ENCODE assay signal across 8 mouse cellular contexts in genomic region chr7:126272770-126273311, GRCm38 (mm10). TPM values are rescaled to one million over a fixed set of nuclear protein-coding genes. Genes with fewer than 3 reads are reported as not detected.
DNase-seq lines count a peak whose midpoint lies in the region; ATAC-seq and TF ChIP-seq lines count a peak whose summit lies in the region.

No protein-coding gene starts in this region.

- TF ChIP-seq CTCF in bone marrow, adult 2 months (IDR thresholded peaks at IDR 0.05; ENCODE audit: control insufficient read depth, insufficient read depth, low read length) = no peak

- H3K9me3 ChIP-seq in kidney, embryonic 14.5 days (ENCODE audit: control insufficient read depth, low read length) = no peaks in the 10 kb centered on the region
- H3K9me3 ChIP-seq in forebrain, embryonic 14.5 days (replicated peaks; ENCODE audit: control insufficient read depth, low read length) = no peaks in the 10 kb centered on the region
- no peaks in the 10 kb centered on the region for H3K9me3 ChIP-seq in limb, embryonic 13.5 days

- no peaks in the 10 kb centered on the region for H3K27me3 ChIP-seq in kidney, embryonic 14.5 days (ENCODE audit: control insufficient read depth, insufficient read depth, low read length)
- no peaks in the 10 kb centered on the region for H3K27me3 ChIP-seq in forebrain, embryonic 14.5 days (replicated peaks; ENCODE audit: control insufficient read depth, insufficient read depth, low read length)
- H3K27me3 ChIP-seq in limb, embryonic 13.5 days = no peaks in the 10 kb centered on the region

- peaks cover 19% of the 10 kb centered on the region; the same call in 1 of the 2 replicates for H3K36me3 ChIP-seq in kidney, embryonic 14.5 days (ENCODE audit: control insufficient read depth, insufficient read depth, low read length)
- peaks cover 35% of the 10 kb centered on the region for H3K36me3 ChIP-seq in forebrain, embryonic 14.5 days (ENCODE audit: control insufficient read depth, insufficient read depth, low read length)
- H3K36me3 ChIP-seq in limb, embryonic 13.5 days = peaks cover 25% of the 10 kb centered on the region

- H3K4me3 ChIP-seq in kidney, embryonic 14.5 days (ENCODE audit: low read length) = peak overlapping the region; percentile 86
- H3K4me3 ChIP-seq in bone marrow, adult 2 months (replicated peaks; ENCODE audit: control insufficient read depth, low read depth, low read length) = peak overlapping the region; percentile 74
- peak overlapping the region; percentile 100 for H3K4me3 ChIP-seq in forebrain, embryonic 14.5 days (ENCODE audit: low read depth, low read length)
- H3K4me3 ChIP-seq in limb, embryonic 13.5 days = peak overlapping the region; percentile 98

- peak overlapping the region; percentile 87 for H3K9ac ChIP-seq in kidney, embryonic 14.5 days (ENCODE audit: low read depth, low read length)
- H3K9ac ChIP-seq in forebrain, embryonic 14.5 days (ENCODE audit: low read length) = peak overlapping the region; percentile 100
- peak overlapping the region; percentile 99 for H3K9ac ChIP-seq in limb, embryonic 13.5 days

- WGBS in kidney, embryonic 14.5 days = under 1% methylated on average over 31 of the region's 38 CpGs
- 1% methylated on average over 38 of the region's 38 CpGs for WGBS in bone marrow, adult 2 months
- WGBS in forebrain, embryonic 14.5 days = under 1% methylated on average over 29 of the region's 38 CpGs
- 0% methylated on average over 35 of the region's 38 CpGs for WGBS in limb, embryonic 13.5 days

- peak; percentile 25; the same call in 1 of the 2 replicates for TF ChIP-seq POLR2A in bone marrow, adult 2 months (IDR thresholded peaks at IDR 0.05; ENCODE audit: borderline replicate concordance, control insufficient read depth, low read depth, low read length)

- peak; percentile 17 for ATAC-seq in kidney, embryonic 14.5 days (ENCODE audit: low FRiP score, low TSS enrichment)
- peak; percentile 40 for ATAC-seq in forebrain, embryonic 14.5 days
- peak; percentile 9 for ATAC-seq in limb, embryonic 13.5 days (ENCODE audit: low FRiP score, low read depth)

- H3K4me2 ChIP-seq in kidney, embryonic 14.5 days (replicated peaks; ENCODE audit: low read depth, low read length) = peak overlapping the region; percentile 89
- H3K4me2 ChIP-seq in forebrain, embryonic 14.5 days (ENCODE audit: low read length) = peak overlapping the region; percentile 99
- peak overlapping the region; percentile 92 for H3K4me2 ChIP-seq in limb, embryonic 13.5 days (replicated peaks)

- H3K4me1 ChIP-seq in kidney, embryonic 14.5 days (ENCODE audit: control insufficient read depth, insufficient read depth, low read length) = peaks cover 40% of the 10 kb centered on the region
- H3K4me1 ChIP-seq in bone marrow, adult 2 months (ENCODE audit: control insufficient read depth, insufficient read depth, low read length) = no peaks in the 10 kb centered on the region; the same call in 1 of the 2 replicates
- H3K4me1 ChIP-seq in forebrain, embryonic 14.5 days (ENCODE audit: control insufficient read depth, insufficient read depth, low read length) = peaks cover 37% of the 10 kb centered on the region
- H3K4me1 ChIP-seq in limb, embryonic 13.5 days = peaks cover 47% of the 10 kb centered on the region

- peak overlapping the region; percentile 90 for H3K27ac ChIP-seq in kidney, embryonic 14.5 days (ENCODE audit: low read depth, low read length)
- peak overlapping the region; percentile 87 for H3K27ac ChIP-seq in bone marrow, adult 2 months (ENCODE audit: control insufficient read depth, insufficient read depth, low read depth, low read length, poor library complexity)
- peak overlapping the region; percentile 99 for H3K27ac ChIP-seq in forebrain, embryonic 14.5 days (ENCODE audit: low read depth, low read length)
- peak overlapping the region; percentile 95 for H3K27ac ChIP-seq in limb, embryonic 13.5 days

- DNase-seq in kidney, postnatal 14 days = no peak
- peak; percentile 76 for DNase-seq in forebrain, embryonic 14.5 days (ENCODE audit: low spot score)
- peak; percentile 59 for DNase-seq in retina, postnatal 1 day
- no peak for DNase-seq in spleen, postnatal 36 days (ENCODE audit: low spot score in 2 of 2)
- DNase-seq in frontal cortex, postnatal 25 days (ENCODE audit: low spot score in 2 of 2) = no peak

RNA-seq across cellular contexts. Expression of gene Sbk1, which starts 0.4 kb away (rescaled TPM):
- polyA plus RNA-seq in kidney, embryonic 14.5 days (2014; fragmentation: Nextera tagmentation; extraction: Ambion mirVana) = 41.6 and 52.0 TPM in 2 replicates
- 8.9 and 21.0 TPM in 2 replicates for polyA plus RNA-seq in bone marrow, adult 2 months (2011; ENCODE audit: insufficient read depth, insufficient read length, low replicate concordance, missing spikeins)
- polyA plus RNA-seq in forebrain, embryonic 14.5 days (2014; fragmentation: Nextera tagmentation; extraction: Ambion mirVana) = 289 and 315 TPM in 2 replicates
- polyA plus RNA-seq in limb, embryonic 13.5 days (2015; fragmentation: Nextera tagmentation; extraction: Ambion mirVana) = 56.7 and 58.2 TPM in 2 replicates

Comparison
In these comparisons a context has a peak if more than half of its experiments do, and no peak if none do; other contexts are left out.
1. DNase-seq: peak in forebrain, embryonic 14.5 days (single experiment) and retina, postnatal 1 day (single experiment); none in kidney, postnatal 14 days (single experiment), spleen, postnatal 36 days (0 of 2) and frontal cortex, postnatal 25 days (0 of 2).
2. Peak in every context shown above with its lines, with median percentiles within 50 percentile points of each other: ATAC-seq, H3K27ac ChIP-seq, H3K4me2 ChIP-seq, H3K4me3 ChIP-seq and H3K9ac ChIP-seq.